Mouse (Mus musculus) thymus, postnatal 36 days (tissue): ENCODE results near the gene Igsf21.

Source experiments
- DNase-seq, 2 experiments: peaks; one replicate each; pipeline ENCODE4 v3.0.0; 2022; ENCODE audit warnings: mixed read lengths in 2 of 2

Gene Igsf21

DNA sequence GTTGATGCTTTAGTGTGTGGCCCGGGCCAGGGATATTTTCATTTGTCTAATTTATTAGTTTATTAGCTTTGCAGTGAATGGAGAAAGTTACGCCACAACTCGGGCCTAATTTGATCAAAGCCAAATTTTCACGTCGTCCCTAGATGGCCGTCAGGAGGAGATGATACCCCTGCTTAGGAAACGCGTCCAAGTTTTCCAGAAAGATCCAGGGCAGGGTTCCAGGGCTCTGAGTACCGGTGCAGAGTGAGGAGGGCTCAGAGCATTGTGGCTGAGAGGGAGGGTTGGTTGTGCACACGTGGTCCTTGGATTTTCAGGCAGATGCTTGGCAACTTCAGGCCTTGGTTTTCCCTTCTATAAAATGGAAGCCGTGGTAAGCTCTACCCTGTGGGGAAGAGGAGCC, 154.2 kb downstream of the Igsf21 start:
- DNase-seq = no peak

DNA sequence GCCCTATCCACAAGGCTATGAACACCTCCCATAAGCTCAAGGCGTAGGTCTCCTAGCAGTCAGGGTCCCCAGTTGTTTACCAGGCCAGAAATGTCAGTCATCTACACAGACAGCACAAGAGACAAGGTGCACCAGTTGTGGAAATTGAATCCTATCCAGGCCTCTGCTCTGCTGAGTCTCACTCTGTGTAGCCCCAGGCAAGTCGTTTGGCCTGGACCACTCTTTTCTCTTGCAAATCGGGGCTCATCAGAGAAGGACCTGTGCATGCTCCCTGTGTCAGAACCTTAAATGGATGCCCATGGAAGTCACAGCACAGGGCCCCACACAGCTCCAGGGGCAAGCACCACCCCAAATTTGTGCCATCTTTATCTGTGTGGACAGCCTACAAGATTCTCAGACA, 154.9 kb downstream of the Igsf21 start:
- DNase-seq = no peak

DNA sequence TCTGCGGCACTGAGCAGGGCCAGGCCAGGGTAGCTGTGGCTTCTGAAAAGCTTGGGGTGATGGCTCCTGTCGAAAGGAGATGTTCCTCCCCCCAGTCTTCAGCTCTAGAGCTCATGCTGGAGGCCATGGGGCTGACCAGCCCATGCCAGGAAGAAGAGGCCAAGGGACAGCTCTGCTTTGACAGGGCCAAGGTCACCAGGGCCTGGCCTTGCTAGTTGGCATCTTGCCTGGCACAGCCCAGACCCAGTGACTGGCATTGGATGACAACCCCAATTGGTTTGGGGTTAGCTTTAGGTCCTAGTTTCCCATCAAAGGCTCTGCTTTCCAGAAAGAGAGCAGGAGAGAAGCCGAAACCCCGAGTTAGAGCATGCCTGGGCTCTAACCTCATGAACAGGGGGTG, 156.9 kb downstream of the Igsf21 start:
- DNase-seq = no peak

DNA sequence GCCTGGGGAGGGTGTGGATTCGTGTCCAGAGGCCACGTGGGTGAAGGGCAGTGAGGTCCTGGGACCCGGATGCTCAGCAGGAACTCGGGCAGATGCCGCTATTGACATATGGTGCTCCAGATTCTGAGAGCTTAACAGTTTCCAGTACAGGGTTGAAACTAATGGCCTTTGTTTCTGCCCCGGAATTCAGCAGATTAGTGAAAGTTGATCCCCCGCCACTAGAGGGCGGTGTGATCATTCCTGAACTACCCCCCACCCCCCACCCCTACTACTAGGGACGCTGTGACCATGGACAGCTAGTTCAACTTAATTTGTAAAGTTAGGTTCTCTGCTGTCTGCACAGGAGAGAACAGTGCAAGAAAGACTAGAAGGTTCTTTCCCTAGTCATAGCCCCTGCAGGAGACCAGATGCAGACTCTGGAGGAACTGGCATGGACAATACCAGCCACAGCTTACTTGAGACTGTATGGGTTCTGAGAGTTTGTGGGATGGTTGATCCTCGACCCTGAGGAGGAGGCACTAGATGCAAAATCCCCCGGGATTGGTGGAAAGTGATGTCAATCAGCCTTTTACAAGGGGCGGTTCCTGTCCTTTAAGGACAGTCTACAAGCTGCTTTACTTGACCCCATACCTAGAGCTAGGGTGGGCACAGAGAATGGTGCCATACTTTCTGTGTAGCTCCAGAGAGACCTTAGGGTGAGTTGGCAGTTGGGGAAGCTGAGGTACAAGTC, 157.7 kb downstream of the Igsf21 start:
- no peak for DNase-seq

DNA sequence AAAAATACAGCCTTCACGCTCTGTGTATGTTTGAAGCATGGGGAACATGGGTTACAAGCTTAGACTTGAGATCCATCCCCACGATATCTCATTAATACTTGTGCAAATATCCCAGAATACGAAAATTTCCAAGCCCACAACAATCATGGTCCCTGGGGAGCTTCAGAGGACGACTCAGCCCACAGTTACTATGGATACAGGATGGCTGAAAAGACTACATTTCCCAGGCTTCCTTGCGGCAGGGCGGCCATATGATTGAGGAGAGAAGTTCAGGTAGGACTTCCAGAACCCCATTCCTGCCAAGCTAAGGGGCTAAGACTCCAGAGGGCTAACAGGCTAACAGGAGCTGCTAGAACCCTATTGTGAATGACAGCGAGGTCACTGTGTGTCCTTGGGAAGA, 160.4 kb downstream of the Igsf21 start:
- no peak for DNase-seq

DNA sequence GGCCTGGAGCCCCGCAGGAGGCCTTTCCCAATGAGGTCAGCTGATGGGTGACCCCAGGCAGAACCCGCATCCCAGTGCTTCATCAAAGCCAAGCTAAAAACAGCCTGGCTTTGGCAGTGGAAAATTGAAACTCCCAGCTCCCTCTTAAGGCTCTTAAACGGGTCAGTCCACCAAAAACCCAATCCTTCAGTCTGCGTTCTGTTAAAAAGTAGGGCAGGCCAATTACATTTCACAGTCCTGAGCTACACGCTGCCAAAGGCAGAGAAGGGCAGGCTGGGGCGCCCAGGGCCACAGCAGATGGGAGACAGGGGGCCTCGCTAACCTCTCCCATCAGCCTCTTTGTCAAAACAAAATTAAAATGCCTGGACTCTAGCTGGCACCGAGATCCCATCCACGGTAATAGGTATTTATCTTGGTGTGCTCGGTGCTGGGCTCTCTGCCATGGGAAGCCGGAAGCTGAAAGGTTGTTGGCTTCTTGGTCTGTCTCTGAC, 162.0 kb downstream of the Igsf21 start:
- DNase-seq = no peak

DNA sequence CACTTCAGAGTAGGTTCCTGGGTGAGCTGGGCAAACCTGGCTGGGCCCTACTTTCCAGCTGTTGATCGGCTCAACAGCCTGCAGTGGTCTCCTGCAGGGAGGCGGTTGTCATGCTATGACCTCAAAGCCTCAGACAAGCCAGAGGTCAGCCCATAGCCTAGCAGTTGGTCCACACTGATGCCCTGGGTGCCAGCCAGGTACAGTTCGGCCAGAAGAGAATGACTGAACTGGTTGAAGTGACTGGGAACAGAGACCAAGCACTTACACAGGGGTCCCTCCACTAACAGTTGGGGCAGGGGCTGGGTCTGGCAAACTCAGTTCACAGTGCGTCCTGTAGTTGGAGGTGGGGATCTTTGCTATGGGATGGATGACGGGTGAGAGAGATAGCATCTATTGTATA, 162.5 kb downstream of the Igsf21 start:
- DNase-seq = no peak

DNA sequence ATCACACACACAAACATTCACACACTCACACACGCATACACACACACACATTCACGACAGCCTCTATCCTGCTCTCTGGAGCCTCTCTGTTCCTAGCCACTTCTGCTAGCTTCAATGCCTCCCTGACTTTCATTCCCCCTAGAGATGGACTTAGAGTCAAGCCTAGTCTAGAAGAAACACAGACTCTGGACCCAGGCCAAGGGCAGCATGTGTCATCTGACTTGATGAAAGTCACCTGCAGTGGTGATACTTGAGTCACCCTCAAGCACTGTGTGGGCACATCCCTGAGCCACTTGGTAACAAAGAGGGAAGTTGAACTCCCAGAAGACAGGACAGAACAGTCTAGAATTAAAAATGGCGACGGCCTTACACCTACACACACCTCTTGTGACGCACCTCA, 168.2 kb downstream of the Igsf21 start:
- no peak for DNase-seq

DNA sequence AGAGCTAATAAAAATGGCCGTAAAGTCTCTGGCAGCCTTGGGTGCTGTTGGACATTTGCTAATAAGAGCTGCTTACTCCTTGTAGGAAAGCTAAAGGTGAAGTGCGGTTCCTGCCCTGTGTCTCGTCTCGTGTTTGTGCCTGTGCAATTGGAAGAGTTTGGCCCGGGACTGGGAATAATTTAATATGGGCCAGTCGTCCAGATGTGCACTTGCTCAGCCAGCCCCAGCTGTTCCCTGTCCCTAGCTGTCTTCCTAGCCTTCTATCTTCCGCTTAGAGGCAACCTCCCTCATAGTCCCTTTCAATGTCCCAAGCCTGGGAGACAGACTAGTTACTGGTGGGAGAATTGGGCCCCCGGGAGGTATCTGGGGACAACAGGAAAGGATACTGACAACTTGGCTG, 169.0 kb downstream of the Igsf21 start:
- no peak for DNase-seq

DNA sequence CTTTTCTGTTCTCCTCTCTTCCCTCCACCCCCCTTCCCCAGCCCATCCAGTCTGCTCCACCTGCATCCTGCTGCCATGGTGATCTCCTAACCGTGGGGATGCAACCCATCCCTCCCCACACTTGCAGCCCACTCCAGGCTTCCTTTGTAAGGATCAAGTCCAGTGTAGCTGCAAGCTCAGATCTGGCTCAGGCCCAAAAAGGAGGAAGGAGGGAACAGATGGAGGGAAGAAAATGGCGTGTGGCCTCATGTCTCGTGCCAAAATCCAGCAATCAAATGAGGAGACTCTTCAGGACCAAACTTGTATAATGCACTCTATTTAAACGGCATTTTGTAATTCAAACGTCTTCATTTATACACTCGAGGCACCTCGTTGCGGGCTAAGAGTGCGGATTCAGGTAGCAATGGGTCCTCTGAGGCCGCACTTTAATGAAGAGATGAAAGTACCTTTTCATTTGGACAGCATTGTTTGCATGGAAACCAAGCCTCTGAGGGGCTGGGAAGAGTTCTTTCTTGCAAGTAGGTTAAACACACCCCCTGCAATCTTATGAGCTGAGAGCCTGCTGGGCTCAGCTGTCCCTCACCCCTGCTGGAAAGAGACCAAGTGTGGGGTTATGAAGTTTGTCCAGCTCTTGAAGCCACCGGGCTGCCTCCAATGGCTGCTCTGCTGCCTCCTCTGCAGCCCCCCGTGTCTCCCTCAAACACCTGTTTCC, 169.6 kb downstream of the Igsf21 start:
- no peak for DNase-seq

DNA sequence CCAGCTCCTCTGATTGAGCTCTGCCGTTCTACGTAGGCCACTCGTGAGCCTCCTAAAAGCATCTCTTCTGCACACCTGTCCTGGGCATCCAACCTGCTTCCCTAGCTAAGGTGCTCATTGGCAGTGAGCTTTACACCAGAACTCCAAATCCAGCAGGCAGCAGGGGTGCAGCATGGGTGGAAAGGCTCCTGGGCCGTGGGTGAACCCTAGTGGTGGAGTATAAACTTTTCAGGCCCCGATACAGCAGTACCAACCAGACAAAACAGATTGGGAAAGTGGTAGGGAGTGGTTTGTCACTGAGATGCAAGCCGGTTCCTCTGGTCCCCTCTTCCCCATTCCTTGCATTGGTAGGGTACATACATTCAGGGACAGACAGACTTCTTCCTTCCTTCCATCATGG, 170.2 kb downstream of the Igsf21 start:
- DNase-seq = no peak

DNA sequence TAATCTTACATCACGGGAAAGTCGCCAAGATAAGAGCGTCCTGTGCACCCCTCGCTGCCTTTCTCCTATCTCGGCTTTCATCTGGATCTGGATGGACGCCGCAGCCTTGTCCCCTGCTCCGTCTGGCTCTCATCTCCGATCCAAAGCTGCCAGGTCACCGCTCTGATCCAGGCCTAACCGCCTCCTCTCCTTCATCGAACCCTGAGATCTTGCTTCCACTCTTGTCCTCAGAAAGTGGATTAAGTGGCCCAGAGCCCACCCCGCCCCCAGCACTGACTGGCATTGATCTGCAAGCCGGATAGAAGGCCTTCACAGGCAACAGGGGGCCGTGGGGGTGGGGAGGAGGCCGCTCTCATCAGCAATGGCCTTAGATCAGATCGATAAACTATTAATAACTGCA, 175.5 kb downstream of the Igsf21 start:
- no peak for DNase-seq

DNA sequence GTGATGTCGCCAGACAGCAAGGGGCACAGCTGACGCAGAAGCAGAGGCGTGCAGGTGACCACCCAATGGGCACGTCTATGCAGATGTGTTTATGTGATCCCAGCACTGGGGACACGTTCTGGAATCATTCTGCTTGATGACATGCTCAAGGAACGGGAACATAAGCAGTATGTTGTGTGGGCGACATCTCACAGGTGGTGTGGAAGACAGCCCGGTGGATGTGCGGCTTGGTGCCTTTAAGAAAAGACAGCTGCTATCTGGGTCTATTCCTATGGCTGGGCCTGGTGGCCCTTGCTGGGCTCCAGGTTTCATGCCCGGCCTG, 176.3 kb downstream of the Igsf21 start:
- DNase-seq = no peak

DNA sequence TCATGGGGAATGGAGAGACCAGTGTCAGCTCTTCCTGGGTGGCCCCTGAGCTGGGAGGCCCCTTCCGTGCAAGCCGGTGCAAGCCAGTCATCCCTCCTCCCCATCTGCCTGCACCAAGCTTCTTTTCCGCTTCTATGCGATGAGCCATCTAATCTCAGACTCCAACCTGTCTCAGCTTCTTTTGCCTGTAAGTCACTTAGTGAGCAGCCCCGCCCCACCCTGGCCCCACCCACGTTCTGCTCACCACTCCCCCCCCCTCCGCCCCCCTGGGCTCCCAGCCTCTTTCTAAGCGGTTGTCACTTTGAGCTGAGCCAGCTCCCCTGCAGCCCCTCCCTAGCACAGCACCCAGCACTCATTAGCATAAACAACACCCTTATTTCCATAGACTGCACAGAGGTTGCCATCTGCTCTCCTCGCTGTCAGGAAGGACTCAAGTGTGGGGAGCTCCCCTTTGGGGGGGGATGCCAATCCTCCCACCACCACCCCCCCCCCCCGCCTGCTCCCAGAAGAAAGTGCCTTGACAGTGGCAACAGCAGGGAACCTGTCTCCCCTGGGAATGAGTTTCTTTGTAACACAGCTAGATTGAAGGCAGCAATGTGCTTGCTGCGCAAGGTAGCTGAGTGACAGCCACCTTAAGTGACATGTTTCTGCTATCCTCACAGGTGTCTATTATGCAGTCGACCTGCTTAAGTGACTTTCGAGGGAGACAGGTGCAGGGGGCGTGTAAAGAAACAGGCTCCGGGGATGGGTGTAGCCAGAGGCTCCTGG, 176.8 kb downstream of the Igsf21 start:
- no peak for DNase-seq

DNA sequence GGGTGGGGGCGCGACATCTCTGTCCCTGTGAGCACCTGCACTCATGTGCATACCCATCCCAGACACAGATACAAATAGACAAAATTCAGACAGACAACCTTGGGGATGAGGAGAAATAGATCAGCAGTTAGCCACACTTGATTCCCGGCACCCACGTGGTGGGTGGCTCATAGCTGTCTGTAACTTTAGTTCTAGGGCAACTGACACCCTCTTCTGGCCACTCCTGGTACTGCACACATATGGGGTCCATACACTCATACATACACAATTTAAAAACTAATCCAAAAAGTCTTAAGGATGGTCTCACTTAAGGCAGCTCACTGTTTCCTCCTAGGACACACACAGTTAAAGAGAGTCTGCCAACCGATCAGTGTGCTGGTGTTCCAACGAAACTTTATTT, 178.1 kb downstream of the Igsf21 start:
- DNase-seq = no peak

DNA sequence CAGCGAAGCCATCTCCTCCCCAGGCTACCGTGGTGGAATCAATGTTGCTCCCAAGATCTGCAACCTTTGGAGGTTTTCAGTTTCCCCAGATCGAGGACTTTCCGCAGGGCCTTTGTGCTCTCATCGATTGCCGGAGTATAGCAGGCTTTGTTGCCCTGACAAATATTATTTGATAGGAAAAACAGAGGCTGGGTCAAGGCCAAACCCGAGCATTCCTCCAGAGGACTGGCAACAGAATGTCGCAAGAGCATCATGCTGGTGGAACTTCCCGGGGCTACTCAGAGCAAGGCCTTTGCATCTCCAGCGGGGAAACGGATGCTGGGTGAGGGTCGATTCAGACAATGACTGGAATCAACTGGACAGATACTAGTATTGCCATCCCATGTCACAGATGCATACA, 180.6 kb downstream of the Igsf21 start:
- no peak for DNase-seq

DNA sequence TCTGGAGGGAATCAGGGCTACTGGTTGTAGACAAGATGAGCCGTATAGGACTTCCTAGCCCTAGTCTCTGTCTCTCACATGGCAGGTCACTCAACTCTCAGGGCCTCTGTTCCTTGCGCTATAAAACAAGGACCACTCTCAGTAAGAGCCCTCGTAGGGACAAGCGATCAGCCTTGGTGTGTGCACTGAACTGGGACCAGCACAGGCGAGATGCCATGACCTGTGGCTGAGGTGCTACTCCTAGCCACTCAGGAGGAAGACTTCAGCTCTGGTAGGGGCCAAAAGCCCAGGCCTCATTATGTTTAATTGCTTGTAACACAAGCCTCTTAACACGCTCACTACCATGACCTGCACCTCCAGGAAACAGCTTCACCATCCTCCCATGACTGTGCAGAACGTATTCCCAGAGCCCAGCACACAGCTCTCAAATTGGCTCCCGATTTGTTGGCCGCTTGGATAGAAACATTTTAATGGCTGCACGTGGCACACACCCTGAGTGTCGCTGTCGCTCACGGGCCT, 183.4 kb downstream of the Igsf21 start:
- DNase-seq = no peak

DNA sequence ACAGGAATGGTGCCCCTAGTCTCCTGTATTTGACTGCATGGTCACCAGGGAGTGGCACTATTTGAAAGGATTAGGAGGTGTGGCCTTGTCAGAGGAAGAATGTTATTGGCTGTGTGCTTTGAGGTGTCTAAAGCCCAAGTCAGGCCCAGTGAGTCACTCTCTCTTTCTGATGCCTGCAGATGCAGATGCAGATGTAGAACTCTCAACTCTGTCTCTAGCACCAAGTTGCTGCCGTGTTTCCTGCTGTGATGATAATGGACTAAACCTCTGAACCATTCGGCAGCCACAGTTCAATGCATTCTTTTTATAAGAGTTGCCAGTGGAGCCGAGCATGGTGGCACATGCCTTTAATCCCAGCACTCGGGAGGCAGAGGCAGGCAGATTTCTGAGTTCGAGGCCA, 186.3 kb downstream of the Igsf21 start:
- DNase-seq = no peak

DNA sequence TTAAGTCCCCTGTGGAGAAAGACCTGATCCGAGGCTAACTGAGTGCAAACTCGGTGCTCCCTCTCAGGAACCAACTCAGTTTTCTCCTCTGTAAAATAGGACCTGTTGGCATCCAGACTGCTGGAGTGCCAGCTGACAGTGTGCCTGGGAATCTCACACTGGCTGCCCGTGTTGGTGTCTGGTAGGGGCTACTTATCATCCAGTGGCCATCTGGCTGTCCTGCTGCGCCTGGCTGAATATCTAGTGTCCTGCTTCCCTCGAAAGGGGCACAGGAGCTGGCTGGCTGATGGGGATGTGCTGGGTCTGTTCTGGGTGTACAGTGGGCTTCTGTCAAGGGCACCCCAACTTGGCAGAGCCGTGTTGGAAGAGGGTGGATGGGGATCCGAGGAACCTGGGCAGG, 193.5 kb downstream of the Igsf21 start:
- DNase-seq = no peak

DNA sequence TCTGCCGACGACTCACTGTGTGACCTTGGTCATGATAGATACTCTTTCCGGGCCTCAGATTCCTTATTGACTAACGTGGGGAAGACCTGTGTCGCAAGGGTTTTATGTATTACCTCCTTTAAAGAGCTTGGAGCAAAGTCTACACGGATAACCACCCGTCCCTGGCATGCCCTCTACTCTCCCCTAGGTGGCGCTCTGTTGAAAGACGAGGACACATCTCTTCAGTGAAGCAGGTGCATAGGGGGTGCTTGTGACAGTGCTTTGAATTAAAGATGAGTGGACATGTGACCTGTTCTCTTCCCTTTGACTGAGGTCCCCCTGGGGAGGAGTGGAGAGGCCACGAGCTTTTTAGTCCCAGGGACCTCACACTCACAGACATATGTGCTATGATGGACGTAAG, 194.0 kb downstream of the Igsf21 start:
- DNase-seq = no peak

DNA sequence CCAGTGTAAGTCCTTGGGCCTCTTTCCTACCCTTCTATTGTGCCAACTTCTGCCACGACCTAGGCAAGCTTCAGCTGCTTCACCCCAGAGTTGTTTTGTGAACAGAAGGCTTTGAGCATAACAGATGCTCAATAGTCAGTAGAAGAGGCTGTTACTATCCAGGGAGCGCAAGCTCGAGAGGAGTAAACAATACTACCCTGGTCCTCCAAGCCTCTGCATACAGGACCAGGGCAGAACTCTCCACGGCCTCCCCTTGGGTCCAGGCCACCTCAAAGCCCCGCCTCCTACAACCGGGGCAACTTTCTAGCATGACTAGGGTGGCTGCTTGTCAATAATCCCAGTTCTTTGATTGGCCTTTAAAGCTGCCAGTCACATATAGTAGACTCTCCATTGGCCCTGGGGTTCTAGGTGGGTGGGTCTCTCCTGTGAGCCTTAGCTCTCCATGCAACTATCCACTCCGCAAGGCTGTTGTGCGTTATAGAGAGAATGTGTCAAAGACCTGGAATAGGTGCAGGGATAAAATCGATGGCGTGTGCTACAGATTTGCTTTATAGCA, 198.7 kb downstream of the Igsf21 start:
- no peak for DNase-seq

DNA sequence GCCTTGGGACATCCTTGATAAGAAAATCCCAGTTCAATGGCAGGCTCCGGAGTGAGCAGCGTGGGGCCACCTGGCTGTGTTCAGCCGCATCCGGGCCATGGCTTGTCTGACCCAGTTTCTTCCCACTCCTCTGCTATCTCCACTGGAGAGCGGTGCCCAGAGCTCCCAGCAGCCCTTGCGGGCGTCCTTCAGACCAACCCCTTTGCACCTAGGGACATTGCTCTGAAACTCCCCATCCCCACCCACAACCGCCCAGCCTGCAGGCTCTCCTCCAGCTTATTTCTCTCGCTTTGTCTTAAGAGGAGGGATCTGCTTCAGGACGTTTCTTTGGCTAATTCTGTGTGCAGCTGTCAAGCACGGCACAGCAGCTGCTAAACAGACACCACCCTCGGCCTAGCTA, 202.6 kb downstream of the Igsf21 start:
- DNase-seq = no peak

DNA sequence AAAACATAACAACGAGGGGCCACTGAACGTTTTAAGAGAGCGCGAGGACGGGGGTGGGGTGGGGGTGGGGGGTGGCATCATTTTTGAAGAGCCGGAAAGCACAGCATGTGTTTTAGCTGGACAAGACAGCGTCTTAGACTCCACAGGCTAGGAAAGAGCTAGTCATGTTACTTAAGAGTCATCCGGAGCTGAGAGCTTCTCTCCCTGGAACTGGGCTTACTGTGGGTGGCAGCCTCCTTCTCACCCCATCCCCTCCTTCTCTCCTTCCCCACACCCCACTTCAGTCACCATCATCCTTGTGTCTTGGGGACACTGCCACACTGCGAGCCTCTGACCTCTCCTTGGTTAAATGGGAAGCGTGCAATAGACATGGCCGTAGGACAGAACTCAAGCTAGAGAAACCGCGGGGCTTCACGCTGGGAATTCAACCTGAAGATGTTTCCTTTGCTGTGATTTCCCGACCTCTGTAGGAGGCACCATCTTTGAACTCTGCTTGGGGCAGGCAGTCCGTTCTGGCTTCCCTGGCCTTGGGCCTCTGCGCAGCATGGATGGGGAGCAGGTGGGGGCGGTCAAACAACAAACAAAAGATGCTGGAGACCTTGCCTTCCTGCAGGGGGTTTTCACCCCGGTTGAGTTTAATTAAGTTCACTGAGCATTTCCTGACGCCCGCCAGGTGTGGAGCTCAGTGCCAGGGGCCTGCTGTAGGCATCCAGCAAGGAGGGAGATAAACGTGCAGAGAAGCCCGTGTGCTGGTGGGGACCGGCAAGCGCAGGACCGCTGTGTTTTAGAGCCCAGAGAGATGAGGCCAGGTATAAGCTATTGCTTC, 207.8 kb downstream of the Igsf21 start:
- no peak for DNase-seq
